8 mouse cellular contexts compared by ENCODE assay signal in the genomic region with DNA sequence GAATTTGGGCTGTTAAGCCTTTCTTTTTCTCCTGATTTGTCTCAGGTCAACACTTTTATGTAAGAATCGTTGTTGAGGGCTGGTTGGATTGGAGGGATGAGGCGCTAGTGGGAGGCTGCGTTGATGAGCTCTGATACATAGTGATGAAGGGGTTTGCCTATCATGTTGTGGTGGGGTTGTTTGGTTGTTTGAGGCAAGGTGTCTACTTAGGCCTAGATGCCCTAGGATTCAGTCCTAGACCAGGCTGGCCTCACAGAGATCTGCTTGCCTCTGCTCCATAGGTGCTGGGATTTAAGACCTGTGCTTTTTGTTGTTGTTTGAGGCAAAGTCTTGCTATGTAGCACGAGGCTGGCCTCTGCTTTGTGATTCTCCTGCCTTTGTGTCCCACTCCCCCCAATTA. TPM values are rescaled to one million over a fixed set of nuclear protein-coding genes. Genes with fewer than 3 reads are reported as not detected.
DNase-seq lines count a peak whose midpoint lies in the region; ATAC-seq and TF ChIP-seq lines count a peak whose summit lies in the region.

No protein-coding gene starts in this region.

- H3K79me2 ChIP-seq in liver, adult 2 months (ENCODE audit: control insufficient read depth, insufficient read depth, low read length): peaks cover 7% of the 10 kb centered on the region; the same call in 1 of the 2 replicates

- TF ChIP-seq CTCF in liver, adult 2 months (IDR thresholded peaks at IDR 0.05; ENCODE audit: low read depth, low read length): no peak
- no peak for TF ChIP-seq CTCF in brain, embryonic 14.5 days (IDR thresholded peaks at IDR 0.05; ENCODE audit: borderline replicate concordance, extremely low read depth, insufficient read depth, insufficient read length)

- DNase-seq in liver, adult 2 months (ENCODE audit: extremely low read depth, low read depth, low spot score): no peak
- DNase-seq in liver: no peak
- peak; percentile 20 for DNase-seq in brain, embryonic 14.5 days (ENCODE audit: low read depth)
- no peak for DNase-seq in intestine, embryonic 14.5 days (ENCODE audit: low spot score)
- DNase-seq in ovary, postnatal 10 days (ENCODE audit: low spot score): no peak
- no peak for DNase-seq in layer of hippocampus, adult 9-10 months (ENCODE audit: low spot score)
- no peak for DNase-seq in embryo, embryonic 10 days (ENCODE audit: low spot score)

- H3K9me3 ChIP-seq in intestine, embryonic 14.5 days (ENCODE audit: control insufficient read depth, low read length): no peaks in the 10 kb centered on the region
- no peaks in the 10 kb centered on the region for H3K9me3 ChIP-seq in neural tube, embryonic 12.5 days

- H3K4me2 ChIP-seq in intestine, embryonic 14.5 days (ENCODE audit: low read length): peak overlapping the region; percentile 72
- peak overlapping the region; percentile 93 for H3K4me2 ChIP-seq in neural tube, embryonic 12.5 days (replicated peaks)

- no peak for ATAC-seq in intestine, embryonic 14.5 days (replicated peaks; ENCODE audit: low FRiP score, low TSS enrichment, low read depth)
- no peak for ATAC-seq in neural tube, embryonic 12.5 days (ENCODE audit: low FRiP score, low read depth)

- H3K9ac ChIP-seq in liver, adult 2 months (ENCODE audit: low read depth, low read length): no peak overlapping the region; the same call in 1 of the 2 replicates
- H3K9ac ChIP-seq in intestine, embryonic 14.5 days (ENCODE audit: low read length): no peak overlapping the region
- H3K9ac ChIP-seq in neural tube, embryonic 12.5 days: no peak overlapping the region

- no peak for TF ChIP-seq POLR2A in liver, adult 2 months (IDR thresholded peaks at IDR 0.05; ENCODE audit: extremely low read depth, insufficient read depth, low read length)
- TF ChIP-seq POLR2A in brain, embryonic 14.5 days (IDR thresholded peaks at IDR 0.05; ENCODE audit: borderline replicate concordance, extremely low read depth, insufficient read depth, insufficient read length, poor library complexity, severe bottlenecking): no peak

- no peak overlapping the region for H3K4me3 ChIP-seq in liver, adult 2 months (ENCODE audit: insufficient read depth, low read depth, low read length)
- peak overlapping the region; percentile 71; the same call in 1 of the 2 replicates for H3K4me3 ChIP-seq in intestine, embryonic 14.5 days (ENCODE audit: low read depth, low read length)
- no peak overlapping the region for H3K4me3 ChIP-seq in neural tube, embryonic 12.5 days

- H3K27ac ChIP-seq in liver, adult 2 months (replicated peaks; ENCODE audit: insufficient read depth, low read depth, low read length): peak overlapping the region; percentile 44; the same call in 1 of the 2 replicates
- no peak overlapping the region; the same call in 1 of the 2 replicates for H3K27ac ChIP-seq in intestine, embryonic 14.5 days (ENCODE audit: low read depth)
- H3K27ac ChIP-seq in neural tube, embryonic 12.5 days: no peak overlapping the region

- H3K4me1 ChIP-seq in liver, adult 2 months (ENCODE audit: control insufficient read depth, insufficient read depth, low read length): no peaks in the 10 kb centered on the region; the same call in 1 of the 2 replicates
- H3K4me1 ChIP-seq in intestine, embryonic 14.5 days (replicated peaks; ENCODE audit: control insufficient read depth, insufficient read depth, low read length): 0 out of 2 replicates have a peak, but pooled peaks cover 9% of the 10 kb centered on the region
- H3K4me1 ChIP-seq in neural tube, embryonic 12.5 days: peaks cover 14% of the 10 kb centered on the region

- 74% methylated on average over 4 of the region's 4 CpGs for WGBS in liver, adult 2 months
- 81% methylated on average over 4 of the region's 4 CpGs for WGBS in intestine, embryonic 14.5 days
- 83% methylated on average over 4 of the region's 4 CpGs for WGBS in neural tube, embryonic 12.5 days

- H3K27me3 ChIP-seq in liver, adult 2 months (ENCODE audit: control insufficient read depth, insufficient read depth, low read length): no peaks in the 10 kb centered on the region
- no peaks in the 10 kb centered on the region for H3K27me3 ChIP-seq in intestine, embryonic 14.5 days (replicated peaks; ENCODE audit: control insufficient read depth, insufficient read depth, low read length)
- H3K27me3 ChIP-seq in neural tube, embryonic 12.5 days (replicated peaks): no peaks in the 10 kb centered on the region

- no peaks in the 10 kb centered on the region for H3K36me3 ChIP-seq in liver, adult 2 months (ENCODE audit: control insufficient read depth, insufficient read depth, low read length)
- H3K36me3 ChIP-seq in intestine, embryonic 14.5 days (ENCODE audit: control insufficient read depth, insufficient read depth, low read length): 0 out of 2 replicates have a peak, but pooled peaks cover 2% of the 10 kb centered on the region
- H3K36me3 ChIP-seq in neural tube, embryonic 12.5 days: no peaks in the 10 kb centered on the region; the same call in 1 of the 2 replicates

RNA-seq across cellular contexts. Expression of a gene that starts 1.4 kb away (rescaled TPM):
- 11.3 and 11.4 TPM in 2 replicates for total RNA-seq in liver, adult 2 months (2014; rRNA removed)
- 12.1 and 16.0 TPM in 2 replicates for polyA plus RNA-seq in liver, adult 2 months (2012; rRNA removed)
- polyA plus RNA-seq in brain, embryonic 14.5 days (2012; rRNA removed): 32.8 and 38.0 TPM in 2 replicates
- 31.6 and 37.0 TPM in 2 replicates for polyA plus RNA-seq in intestine, embryonic 14.5 days (2014; fragmentation: Nextera tagmentation; extraction: Ambion mirVana)
- polyA plus RNA-seq in neural tube, embryonic 12.5 days (2016; fragmentation: Nextera tagmentation; extraction: Ambion mirVana): 37.4 and 38.5 TPM in 2 replicates
